Mouse (Mus musculus): ENCODE data around the gene Ivl.

- TF ChIP-seq GATA1 (IDR thresholded peaks at IDR 0.05; ENCODE audit: borderline replicate concordance, low read length) (no peak), FLI1 (IDR thresholded peaks at IDR 0.05; ENCODE audit: low read length) (no peak)
Observed at GRCm38 (mm10) chr3:92602169-92602568, 28.6 kb upstream of the Ivl start.
